Mouse (Mus musculus): ENCODE measurements around the gene Olfr638.
"Not testable (repeated sequence)": the region's sequence is repeated elsewhere in the genome, so short reads cannot be mapped to it uniquely, and the experiment has no call there.

The Olfr638 gene

DNA sequence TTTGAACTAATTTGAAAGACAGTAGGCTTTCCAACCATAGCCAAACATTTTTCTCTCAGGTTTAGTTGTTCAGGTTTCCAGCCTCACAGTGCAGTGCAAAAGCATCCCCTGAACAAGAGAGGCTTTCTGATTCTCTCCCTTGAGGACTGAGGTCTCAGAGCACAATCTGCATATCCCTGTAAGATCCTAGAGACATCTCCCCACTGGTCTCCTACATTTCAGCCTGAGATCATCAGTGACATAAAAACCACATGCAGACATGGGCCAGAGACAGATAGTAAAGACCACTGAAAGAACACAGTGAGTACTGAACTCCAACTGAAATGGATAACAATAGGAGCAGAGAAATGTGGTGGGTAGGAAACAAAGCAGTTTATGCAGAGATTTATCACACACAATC, at the start of gene Olfr638:
Olfr638 (plus strand) TSS at position 301 of the 400 bp plus-strand sequence.
- DNase-seq, result no peak

DNA sequence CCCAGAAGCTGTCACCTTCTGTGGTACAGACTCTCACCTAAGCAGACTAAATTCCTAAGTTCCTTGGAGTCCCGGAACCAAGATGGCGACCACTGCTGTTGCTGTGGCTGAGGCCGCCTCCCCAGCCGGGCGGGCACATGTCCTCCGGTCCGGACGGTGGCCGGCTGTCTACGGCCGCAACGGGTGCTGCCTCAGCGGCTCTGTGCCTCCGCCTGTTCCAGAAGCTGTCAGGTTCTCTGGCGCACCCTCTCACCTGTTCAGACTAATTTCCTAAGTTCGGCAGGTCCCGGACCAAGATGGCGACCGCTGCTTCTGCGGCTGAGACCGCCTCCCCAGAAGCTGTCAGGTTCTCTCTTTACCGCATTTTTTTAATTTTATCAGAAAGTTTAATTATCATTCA, 31.7 kb upstream of the Olfr638 start:
- DNase-seq, result not testable (repeated sequence)

DNA sequence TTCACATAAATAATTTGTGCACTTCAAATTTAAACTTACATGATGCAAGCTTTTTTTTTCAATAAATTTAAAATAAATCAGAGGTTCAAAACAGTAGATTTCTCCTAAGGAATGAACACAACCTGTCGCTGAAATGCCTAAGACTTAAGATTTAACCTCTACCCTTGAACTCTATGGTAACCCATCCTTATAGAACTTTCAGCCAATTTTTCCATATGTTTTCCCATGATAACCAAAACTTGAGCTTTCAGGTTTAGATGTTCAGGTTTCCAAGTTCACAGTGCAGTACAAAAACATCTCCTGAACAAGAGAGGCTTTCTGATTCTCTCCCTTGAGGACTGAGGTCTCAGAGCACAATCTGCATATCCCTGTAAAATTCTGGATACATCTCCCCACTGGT, 27.7 kb upstream of the Olfr638 start, which contains the start of gene Olfr635:
Olfr635 (plus strand) TSS at position 301 of the 400 bp plus-strand sequence.
- DNase-seq, result no peak

DNA sequence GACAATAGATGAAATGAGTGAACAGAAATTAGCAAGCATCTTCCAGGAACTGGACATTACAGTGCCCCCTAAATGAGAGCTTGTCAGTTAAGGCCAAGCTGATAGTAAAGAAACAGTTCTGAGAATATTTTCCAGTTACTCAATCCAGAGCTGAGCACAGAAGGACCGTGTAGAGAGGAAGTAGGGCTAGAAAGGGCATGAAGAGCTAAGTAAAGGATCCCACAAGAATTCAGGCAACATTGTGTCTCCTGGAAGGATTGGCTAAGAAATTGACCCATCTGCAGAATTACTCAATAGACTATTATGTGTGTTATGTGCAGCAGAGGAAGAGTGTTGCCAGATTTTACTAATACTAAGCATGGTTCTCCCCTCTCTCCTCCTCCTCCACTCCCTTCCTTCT, 26.8 kb upstream of the Olfr638 start:
- no peak for DNase-seq

DNA sequence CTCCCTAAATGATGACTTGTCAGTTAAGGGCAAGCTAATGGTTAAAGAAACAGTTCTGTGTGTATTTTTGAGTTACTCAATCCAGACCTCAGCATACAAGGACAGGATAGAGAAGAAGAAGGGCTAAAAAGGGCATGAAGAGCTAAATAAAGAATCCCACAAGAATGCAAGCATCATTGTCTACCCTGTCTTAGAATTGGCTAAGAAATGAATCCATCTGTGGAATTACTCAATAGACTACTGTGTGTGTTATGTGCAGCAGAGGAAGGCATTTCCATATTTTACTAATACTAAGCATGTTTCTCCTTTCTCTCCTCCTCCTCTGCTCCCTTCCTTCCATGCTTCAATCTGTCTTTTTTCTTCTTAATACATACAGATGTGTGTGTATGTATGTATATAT, 578 bp downstream of the Olfr638 start:
- DNase-seq, result no peak

DNA sequence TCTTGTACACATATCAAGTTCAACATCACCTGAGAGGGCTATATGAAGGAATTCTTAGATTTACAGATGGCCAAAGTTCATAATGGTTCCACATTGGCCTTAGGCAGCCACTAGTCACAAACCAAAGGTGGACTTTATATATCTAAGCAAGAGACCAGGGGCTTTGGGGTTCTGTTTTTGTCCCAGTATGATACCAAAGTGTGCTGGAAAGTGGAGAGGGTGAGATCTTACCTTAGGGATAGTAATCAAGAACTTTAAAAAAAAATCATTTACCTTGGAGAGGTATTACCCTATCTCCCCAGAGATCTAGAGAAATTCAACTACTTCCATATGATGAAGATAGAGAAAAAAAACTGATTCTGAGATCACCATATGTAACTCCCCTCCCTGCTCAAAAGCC, 18.7 kb downstream of the Olfr638 start, which contains the start of gene Olfr639:
Olfr639 (minus strand) TSS at position 101 of the 400 bp plus-strand sequence.
- no peak for DNase-seq

DNA sequence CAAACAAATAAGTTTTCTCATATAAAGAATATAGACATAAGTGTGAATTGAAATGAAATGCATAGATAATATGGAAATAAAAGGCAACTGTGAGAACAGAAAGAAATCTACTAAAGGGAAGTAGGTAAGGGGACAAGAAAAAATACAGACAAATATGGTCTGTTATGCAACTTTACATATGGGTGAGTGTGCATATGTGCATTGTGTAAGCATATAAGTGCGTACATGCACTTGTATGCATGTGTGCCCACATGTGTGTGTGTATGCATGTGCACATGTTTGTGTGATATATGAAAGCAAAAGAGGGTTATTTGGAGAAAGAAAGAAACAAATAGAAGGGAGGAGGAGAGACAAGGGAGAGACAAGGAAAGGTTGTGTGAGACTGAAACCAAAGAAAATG, 20.4 kb downstream of the Olfr638 start:
- DNase-seq, result no peak

DNA sequence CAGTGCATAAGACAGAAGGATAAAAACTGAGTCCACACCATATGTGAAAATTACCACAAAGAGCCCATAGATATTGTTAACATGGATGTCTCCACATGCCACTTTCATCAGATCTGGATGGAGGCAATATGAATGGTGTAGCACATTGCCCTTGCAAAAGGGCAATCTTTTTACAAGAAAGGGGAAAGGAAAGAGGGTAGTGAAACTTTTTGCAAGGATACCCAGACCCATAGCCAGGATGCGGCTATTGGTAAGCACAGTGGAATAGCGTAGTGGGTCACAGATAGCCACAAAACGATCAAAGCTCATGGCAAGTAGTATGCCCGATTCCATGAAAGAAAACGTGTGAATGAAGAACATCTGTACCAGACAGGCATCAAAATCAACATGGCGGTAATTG, 23.1 kb downstream of the Olfr638 start:
- DNase-seq, result no peak

DNA sequence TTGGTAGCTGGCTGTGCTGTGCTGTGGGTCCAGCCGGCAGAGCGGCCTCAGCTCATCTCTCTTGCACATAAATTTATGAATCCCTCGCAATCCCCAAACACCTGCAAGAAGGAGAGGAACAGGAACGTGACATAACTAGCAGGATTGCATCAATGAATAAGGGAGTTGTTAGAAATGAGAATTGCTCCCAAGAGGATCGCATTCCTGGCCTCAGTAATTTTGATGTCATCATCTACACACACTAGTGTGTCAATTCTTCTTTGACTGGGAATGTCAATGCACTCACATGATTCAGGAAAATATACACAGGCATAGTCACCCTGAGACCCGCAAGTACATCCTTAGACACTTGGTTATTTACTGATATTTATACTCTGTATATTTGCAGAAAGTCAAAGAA, 26.9 kb downstream of the Olfr638 start, which contains the start of gene Olfr640:
Olfr640 (minus strand) TSS at position 101 of the 400 bp plus-strand sequence.
- no peak for DNase-seq

DNA sequence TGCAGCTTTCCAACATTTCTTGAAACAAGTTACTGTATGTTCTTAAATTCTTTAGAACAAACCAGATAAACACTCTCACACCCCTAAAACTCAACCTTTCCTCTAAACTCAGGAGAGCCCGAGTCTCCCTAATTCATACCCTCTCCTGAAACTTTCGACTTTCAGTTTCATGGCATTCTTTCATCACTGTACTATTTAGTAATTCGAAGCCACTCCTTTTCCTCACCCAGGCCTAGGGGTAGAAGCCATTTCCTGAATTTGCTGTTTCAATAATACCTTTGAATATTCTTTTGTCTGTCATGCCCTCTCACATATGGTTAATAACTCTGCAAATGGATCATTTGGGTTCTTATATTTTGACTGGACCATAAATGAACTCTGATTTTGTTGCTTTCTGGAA, 28.4 kb downstream of the Olfr638 start:
- no peak for DNase-seq

DNA sequence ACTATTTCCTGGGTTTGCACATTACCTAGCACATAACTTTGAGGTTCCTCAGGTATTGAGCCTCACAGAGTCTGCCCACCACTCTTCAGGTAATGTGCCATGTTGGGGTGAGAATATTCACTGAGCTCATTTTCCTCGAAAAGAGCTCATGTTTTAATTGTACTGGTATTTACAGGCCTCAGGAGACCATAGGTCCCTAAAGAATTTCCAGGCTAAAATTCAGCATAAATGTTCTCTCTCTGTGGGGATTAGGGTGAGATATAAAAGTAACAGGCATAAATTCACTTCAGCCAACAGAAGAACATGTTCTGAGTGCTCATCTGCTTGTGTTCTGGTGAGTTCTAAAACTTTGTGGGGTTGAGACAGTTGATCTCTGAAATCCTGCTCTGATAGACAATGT, 36.6 kb downstream of the Olfr638 start, which contains the start of gene Olfr641:
Olfr641 (plus strand) TSS at position 301 of the 400 bp plus-strand sequence.
- DNase-seq, result no peak

DNA sequence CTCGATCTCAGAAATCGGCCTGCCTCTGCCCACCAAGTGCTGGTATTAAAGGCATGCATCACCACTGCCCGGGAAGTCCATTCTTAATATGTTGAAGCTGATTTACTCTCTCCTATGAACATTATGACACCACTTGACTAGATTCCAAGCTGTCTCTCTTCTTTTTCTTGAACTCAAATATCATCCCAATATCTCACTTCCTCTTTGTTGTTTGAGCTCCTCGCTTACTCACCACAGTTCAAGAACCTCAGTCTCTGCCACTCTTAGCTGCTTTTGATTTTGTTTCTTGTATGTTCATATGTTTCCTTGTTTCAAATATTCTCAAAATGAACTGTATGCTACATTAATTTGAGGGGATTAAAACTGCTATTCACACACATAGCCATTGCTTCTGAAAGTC, 52.2 kb downstream of the Olfr638 start:
- DNase-seq, result no peak

DNA sequence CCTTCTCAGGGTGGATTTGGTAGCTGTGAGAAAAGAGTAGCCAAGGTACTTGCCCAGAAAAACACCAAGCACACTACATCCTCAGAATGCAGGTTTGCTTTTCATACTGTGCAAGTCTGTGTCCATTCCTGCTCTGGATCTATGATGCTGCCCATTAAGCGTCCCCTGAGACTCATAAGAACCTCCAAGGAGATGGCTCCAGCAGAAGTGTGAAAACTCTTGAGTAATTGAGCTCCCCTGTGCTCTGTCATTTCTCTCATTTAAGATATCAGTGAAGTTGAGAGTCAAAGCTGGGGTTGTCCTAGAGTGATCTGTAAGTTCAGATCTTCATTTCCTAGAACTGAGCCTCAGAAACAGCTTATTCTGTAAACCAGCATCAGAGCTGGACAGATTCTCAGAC, 54.0 kb downstream of the Olfr638 start, which contains the start of gene Olfr642:
Olfr642 (minus strand) TSS at position 101 of the 400 bp plus-strand sequence.
- no peak for DNase-seq
